Mouse (Mus musculus): ENCODE data around the gene Igf2bp3. TPM values are rescaled to one million over a fixed set of nuclear protein-coding genes. Genes with fewer than 3 reads are reported as not detected.

The Igf2bp3 gene
- total RNA-seq, 2 experiments from 2014 or later, result 0.34 to 0.36 TPM

DNA sequence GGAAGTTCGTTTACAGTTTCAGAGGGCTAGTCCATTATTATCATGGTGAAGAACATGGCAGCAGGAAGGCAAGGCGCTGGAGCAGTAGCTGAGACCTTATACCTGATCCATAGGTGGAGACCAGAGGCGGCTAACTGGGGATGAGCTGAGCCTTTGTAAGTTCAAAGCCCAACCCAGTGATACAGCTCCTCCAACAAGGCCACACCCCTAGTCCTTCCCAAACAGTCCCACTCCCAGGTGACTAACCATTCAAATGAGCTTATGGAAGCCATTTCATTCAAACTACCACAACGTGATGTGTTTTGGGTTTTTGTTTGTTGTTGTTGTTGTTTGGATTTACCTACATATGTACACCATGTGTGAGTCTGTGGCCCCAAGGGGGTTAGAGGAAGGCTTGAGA is 20.2 kb downstream of the Igf2bp3 start:
- DNase-seq (ENCODE audit: low spot score), result no peak
- intact Hi-C loops (cut with DNase I), result no loop called here

GRCm38 (mm10) chr6:49189363-49189762 is 25.4 kb downstream of the Igf2bp3 start:
- intact Hi-C loops (cut with DNase I), result loop anchor here (5.0 kb wide), 1 partner anchor 132 kb away; no protein-coding TSS in a partner anchor
- DNase-seq (ENCODE audit: low spot score), result no peak

- intact Hi-C loops (cut with DNase I), result loop anchor here (5.0 kb wide), 1 partner anchor 130 kb away; no protein-coding TSS in a partner anchor
- DNase-seq (ENCODE audit: low spot score), result no peak
Measured at GRCm38 (mm10) chr6:49187299-49187698, 27.5 kb downstream of the Igf2bp3 start.

GRCm38 (mm10) chr6:49176018-49176417 is 38.7 kb downstream of the Igf2bp3 start:
- intact Hi-C loops (cut with DNase I), result no loop called here
- DNase-seq (ENCODE audit: low spot score), result no peak

GRCm38 (mm10) chr6:49174616-49175015 is 40.1 kb downstream of the Igf2bp3 start:
- DNase-seq (ENCODE audit: low spot score), result no peak
- intact Hi-C loops (cut with DNase I), result no loop called here

- no peak for DNase-seq (ENCODE audit: low spot score)
- intact Hi-C loops (cut with DNase I), result no loop called here
Measured at GRCm38 (mm10) chr6:49173674-49174073, 41.1 kb downstream of the Igf2bp3 start.

DNA sequence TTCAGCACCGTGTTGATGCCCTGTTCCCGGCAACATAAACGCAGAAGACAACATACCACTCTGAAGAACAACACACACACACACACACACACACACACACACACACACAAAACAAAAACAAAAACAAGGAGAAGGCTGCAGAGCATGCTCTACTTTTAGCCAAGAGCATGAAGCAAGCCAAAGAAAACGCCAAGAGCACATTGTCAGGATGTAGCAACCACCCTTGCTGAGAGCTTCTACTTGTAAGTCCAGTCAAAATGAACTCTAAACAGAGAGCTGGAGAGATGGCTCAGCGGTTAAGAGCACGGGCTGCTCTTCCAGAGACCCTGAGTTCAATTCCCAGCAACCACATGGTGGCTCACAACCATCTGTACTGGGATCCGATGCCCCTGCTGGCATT is 41.5 kb downstream of the Igf2bp3 start:
- no peak for DNase-seq (ENCODE audit: low spot score)
- intact Hi-C loops (cut with DNase I), result no loop called here

DNA sequence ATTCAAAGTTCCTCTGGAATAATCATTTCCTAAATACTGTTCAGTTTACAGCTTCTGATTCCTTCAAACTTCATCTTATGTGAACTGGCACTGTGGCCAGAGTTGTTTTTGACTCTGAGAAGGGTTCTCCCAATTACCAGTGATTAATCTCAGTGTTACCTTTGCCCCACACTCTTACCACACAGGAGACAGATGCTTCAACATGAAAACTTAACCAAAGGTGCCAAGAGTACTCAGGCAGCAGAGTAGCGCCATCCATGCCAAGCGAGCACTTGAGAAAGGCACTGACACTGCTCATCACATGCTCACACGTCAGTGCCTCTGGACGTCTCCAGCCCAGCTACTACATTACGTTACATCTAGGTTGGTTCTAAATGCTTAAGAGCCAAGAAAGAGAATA is 43.5 kb downstream of the Igf2bp3 start:
- intact Hi-C loops (cut with DNase I), result no loop called here
- no peak for DNase-seq (ENCODE audit: low spot score)

DNA sequence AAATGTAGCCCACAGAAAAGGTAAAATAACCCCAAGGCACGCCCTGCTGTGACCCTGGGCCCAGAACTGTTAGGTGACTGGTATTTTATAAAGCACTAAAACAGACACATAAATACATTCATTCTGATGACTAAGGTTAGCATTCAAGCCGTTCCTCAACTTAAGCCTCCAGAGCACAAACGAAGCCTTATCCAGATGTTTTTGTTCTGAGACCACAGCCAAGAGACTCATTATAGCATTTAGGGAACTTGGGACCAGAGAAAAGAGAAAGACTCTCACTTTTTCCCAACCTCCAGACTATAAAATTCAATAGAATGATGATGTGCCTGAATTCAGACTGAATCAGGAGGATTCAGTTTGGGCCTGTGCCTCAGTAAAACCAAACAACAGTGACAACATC is 46.1 kb downstream of the Igf2bp3 start:
- DNase-seq (ENCODE audit: low spot score), result no peak
- intact Hi-C loops (cut with DNase I), result no loop called here

DNA sequence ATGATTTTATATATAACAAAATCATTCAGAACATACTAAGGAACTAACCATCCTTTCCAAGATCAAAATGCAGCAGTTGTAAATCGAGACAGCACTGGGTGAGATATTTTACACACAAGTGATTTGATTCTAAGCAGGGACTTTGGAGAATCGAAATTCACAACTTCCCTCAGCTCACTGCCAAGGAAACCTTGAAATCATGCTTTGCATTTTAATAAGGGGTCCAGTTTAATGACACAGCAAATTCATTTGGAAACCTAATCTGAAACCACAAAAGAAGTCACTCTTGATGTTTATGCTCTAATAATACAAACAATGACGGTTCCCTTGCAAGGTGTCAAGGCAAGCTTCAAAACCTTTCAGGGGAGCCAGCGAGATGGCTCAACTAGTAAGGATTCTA is 47.4 kb downstream of the Igf2bp3 start:
- no peak for DNase-seq (ENCODE audit: low spot score)

DNA sequence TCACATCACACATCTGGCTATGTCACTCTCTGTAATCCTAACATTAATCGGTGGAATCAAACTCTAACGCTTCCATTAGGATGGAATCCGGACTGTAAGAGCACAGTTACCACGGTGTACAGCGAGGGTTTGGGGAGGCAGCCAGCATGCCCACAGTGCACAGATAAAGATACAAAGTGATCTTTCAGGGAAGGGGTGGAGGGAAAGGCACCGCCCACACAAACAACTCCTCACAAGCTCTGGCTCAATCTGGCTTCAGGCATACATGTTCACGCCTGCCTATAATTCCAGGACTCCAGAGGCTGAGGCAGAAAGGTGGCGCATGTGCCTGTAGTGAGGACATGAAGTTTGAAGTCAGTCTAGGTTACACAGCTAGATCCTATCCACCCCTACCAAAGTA is 48.4 kb downstream of the Igf2bp3 start:
- intact Hi-C loops (cut with DNase I), result no loop called here
- DNase-seq (ENCODE audit: low spot score), result no peak

More for the DNA sequence above, 47.4 kb downstream of the Igf2bp3 start:
- intact Hi-C loops (cut with DNase I), result no loop called here

- DNase-seq (ENCODE audit: low spot score), result no peak
- intact Hi-C loops (cut with DNase I), result no loop called here
Measured at GRCm38 (mm10) chr6:49165855-49166254, 48.9 kb downstream of the Igf2bp3 start.

DNA sequence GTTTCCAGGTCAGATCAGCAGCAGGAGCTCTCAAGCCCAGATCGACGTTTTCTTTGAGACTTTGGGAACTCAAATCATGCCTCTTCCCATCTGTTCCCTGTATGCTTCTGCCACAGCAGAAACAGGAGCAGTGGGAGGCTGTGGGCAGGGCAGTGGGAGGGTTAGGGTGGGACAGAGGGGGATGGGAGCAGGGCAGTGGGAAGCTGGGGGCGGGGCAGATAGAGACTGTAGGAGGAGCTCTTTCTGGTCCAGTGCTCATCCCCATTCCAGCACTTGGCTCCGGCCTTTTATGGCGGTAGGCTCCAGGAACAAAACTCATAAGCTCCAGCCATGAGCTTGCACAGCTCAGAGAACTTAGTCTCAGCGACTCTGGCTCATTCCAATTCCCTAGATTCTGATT is 49.7 kb downstream of the Igf2bp3 start:
- intact Hi-C loops (cut with DNase I), result no loop called here
- no peak for DNase-seq (ENCODE audit: low spot score)

DNA sequence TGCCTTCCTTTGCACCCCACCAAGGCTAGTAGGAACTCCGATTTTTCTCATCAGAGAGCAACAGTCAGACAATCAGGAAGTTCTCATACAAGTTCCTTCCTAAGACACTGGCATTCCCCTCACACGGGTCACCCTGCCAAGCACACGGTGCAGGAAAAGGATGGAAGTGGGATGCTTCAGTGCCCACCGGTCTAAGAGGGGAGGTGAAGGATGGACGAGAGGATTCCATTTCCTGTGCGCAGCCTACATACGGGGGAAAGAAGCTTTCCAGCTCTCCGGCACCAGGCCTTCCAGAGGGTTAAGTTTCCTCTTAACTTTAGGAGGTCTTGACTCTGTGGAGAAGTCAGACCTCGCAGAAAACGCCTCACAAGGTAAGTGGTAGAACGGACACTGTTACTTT is 50.1 kb downstream of the Igf2bp3 start:
- intact Hi-C loops (cut with DNase I), result no loop called here
- DNase-seq (ENCODE audit: low spot score), result no peak

DNA sequence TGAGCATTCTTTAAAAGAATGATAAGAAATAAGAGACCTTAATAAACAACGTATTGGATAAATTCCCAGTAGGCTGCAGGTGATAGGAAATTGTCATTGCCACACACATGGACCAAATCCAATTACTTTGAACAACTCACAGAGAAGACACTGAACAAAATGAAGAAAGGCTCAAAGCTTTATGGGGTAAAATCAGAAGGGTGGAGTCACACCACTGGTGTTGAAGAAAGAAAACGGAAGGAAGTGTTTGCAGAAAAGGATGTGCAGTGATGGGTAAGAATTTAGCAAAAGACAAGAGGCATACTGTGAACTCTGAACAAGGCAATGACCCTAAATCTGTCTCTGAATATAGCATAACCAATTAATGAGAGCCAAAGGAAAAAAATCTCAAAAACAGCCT is 54.8 kb downstream of the Igf2bp3 start:
- intact Hi-C loops (cut with DNase I), result no loop called here
- DNase-seq (ENCODE audit: low spot score), result no peak

- DNase-seq (ENCODE audit: low spot score), result no peak
- intact Hi-C loops (cut with DNase I), result no loop called here
Measured at GRCm38 (mm10) chr6:49156826-49157175, 58.0 kb downstream of the Igf2bp3 start.

- DNase-seq (ENCODE audit: low spot score), result no peak
- intact Hi-C loops (cut with DNase I), result no loop called here
Measured at GRCm38 (mm10) chr6:49156170-49156825, 58.5 kb downstream of the Igf2bp3 start.

DNA sequence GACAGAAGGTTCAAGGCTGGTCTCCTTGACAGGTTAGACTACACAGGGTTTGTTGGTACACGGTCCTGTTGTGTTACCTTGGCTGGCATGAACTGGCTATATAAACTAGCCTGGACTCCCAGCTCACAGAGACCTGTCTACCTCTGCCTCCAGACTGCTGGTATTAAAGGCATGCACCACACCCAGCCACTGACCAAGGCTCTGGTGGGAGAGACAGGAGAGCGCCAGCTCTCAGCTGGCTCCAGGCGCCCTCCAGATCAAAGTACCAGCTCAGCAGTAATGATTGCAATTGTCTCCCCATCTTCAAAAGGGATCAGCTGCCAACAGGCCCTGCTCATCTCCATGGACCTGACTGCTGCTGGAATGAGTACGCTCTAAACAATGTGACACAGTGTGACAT is 63.3 kb downstream of the Igf2bp3 start:
- intact Hi-C loops (cut with DNase I), result no loop called here
- DNase-seq (ENCODE audit: low spot score), result no peak

DNA sequence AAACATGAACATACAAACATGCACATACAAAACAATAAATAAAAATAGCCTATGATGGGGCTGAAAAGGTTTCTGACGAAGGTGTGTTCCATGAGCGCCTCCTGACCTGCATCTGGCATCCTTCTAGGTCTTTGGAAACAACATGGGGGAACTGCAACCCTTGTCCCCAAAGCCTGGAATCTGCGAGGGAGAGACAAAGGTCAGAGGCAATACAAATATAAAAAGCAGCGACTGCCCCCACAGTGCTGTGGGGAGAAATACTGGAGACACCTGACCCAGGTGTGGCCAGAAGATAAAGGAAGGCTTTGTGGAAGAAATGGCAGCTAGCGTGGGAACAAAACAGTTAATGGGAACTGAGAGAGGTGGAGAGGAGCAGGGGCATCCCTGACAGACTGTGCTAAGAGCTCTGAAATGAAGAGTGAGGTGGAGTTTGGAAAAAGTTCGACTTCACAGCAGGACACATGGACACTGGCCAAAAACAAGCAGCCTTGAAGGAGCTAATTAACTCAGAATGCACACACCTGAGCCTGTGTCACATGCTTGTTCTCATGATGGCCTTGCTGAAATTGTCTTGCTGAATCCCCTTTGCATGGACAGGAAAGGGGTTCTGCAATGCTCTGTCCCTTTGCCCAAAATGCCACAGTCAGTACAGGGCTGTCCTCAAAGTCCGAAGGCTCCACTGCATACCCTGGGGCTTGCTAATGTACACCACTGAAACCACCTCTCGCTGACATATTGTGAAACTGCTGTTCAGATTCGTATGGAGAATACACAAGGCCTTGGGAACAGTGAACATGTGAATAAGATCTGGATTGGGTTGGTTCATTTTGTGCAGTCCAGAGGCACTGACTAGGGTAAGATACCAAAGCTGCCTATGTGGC is 64.2 kb downstream of the Igf2bp3 start:
- DNase-seq (ENCODE audit: low spot score), result no peak
- intact Hi-C loops (cut with DNase I), result no loop called here

DNA sequence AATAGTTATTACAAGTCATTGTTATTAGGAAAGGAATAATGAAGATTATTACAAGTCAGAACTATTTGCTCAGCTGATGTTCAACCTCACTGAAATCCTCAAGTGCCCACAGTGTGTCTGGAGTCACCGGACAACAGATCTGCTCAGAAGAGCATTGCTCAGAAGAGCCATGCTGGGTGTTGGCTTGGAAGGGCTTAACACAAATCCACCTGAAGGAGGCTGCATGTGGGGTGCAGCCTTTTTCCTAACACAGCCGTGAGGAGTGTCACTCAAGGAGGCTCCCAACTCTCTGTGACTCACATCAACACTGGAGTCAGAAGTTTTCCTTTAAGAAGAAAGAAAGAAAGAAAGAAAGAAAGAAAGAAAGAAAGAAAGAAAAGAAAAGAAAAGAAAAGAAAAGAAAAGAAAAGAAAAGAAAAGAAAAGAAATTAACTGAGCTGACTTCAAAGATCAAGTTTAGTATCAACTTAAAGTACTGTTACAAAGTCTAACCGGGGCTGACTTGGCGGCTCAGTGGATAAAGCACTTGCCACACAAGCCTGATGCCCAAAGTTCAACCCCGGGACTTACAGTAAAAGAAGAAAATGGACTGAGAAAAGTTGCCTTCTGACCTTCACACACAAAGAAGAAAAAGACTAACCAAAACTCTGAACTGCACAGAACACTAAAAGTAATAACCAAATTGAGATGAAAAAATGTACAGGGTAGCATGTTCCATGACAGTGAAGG is 65.4 kb downstream of the Igf2bp3 start:
- intact Hi-C loops (cut with DNase I), result no loop called here
- DNase-seq (ENCODE audit: low spot score), result no peak

DNA sequence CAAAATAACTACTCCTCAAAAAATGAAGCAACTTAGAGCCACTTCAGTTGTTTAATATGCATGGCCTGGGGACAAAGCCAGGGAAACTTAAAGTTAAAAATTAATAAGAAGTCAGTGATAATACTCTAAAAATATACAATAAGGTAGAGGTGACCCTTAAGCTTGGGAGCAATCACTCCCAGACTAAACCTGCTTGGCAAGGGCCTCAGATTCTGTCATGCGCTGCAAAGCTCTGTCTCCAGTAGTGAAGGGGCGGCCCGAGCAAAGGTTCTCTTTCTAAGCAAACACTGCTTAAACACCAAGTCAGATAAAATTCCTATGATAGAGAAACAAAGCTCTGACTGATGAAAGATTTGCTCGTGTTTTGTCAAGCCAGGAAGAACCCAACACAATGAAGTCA is 66.0 kb downstream of the Igf2bp3 start:
- no peak for DNase-seq (ENCODE audit: low spot score)
- intact Hi-C loops (cut with DNase I), result no loop called here
